Mouse (Mus musculus): Measurements from ENCODE around the gene Bicral. TPM values are rescaled to one million over a fixed set of nuclear protein-coding genes. Genes with fewer than 3 reads are reported as not detected.

Bicral gene
- polyA plus RNA-seq (2012; rRNA removed; ENCODE audit: low replicate concordance): 7.0 and 16.5 TPM in 2 replicates

DNA sequence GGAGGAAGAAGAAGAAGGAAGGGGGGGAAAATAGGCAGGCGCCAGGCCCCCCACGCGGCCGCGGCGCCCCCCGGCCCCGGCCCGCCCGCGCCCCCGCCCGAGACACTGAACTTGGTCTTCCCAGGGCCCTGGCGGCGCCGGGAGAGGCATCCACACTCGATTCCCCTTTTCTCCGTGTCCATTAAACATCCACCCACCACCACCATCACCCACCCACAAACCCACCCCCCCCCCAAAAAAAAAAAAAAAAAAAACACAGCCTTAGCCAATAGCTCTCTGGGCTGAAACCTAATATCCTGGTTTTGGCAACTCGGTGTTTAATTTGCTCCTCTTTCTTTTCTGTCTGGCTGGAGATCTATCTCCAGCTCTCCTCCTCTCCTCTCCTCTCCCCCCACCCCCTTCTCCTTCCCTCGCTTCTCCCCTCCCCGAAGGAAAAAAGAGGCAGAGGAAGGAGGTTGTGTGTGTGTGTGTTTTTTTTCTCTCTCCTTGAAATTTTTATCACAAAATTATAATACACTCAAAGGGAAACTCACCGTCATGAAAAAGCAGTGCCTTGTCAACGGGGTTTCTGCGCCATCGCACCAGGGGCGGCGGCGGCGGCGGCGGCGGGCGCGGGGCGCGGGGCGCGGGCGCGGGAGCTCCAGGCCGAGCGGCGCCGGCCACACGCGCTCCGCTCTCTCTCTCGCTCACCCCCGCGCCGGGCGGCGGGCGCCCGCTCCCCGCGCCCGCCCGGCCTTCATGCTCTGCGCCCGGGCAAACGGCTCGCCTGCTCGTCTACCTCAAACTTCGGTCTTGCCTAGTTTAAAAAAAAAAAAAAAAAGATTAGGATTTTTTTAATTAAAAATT lies at the start of gene Bicral:
Gene Bicral (minus strand): TSS at position 580 of the 846 bp plus-strand sequence.

DNA sequence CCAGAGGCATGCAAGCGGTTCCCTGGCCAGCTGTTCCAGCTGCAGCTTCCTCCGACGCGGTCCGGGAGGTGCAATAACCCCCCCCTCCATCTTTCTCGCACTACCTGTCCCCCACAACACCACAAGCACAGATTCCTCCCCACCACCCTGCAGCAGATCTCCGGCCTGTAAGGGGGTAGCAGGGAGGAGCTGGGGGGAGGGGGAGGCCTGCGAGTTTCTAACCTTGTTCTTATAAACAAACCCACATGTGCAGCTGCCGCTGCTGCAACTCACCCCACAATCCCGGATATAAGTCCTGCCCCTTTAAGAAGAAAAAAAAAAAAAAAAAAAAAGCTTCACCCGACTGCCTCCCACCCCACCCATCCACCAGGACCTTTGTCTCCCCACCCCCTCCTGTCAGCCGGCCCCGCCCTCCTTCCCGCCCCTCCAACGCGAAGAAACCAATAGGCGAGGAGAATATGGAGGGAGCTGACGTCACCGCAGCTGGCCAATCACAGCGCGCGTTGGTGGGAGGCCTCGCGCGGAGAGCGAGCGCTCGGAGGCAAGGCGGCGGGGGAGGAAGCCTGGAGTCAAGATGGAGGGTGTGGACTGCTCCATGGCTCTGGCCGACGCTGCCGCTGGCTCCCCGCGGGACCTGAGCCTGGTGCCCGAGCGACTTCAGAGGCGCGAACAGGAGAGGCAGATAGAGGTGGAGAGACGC lies 32.0 kb upstream of the Bicral start, which contains the start of gene Tbcc:
Gene Tbcc (plus strand): TSS at position 569 of the 700 bp plus-strand sequence.

DNA sequence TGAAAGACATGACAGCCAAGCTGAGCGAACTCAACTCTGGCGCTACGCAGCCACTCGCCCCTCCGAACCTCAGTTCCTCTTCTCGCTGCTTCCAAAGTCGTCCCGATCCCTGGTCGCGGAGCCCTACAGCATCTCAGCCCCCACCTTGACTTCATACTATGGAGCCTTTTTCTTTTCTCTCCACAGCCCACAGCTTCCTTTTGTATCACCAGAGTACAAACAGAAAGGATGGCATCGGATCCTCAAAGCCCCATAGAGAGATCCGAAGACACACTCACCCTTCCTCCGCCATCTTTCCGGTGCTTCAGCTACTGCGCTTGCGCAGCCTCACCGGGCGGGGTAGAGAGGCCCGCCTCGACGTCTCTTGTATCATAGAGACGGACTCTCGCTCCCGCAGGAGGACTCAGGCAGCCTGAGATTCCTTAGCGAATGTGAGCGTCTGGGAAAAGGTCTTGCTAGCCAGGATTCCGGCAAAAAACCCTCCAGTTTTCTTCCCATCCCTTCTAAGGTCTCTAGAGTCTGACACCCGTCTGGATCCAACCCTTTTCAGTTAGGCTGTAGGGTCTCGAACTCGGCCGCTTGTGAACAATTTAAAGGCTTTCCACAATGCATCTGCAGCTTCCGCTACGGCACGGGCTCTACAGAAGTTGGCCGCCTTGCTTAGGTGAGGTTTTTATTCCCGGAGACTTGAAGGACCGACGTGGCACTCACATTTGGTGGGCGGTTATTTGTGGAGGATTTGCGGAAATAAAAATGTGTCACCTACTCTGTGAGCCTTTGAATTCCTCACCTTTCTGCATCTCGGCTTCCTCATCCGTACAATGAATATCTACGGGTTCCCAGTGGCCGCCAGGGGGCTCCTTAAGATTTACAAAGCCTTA lies 75.7 kb downstream of the Bicral start, which contains the start of gene Rpl7l1:
Gene Rpl7l1 (minus strand): TSS at position 332 of the 881 bp plus-strand sequence.

DNA sequence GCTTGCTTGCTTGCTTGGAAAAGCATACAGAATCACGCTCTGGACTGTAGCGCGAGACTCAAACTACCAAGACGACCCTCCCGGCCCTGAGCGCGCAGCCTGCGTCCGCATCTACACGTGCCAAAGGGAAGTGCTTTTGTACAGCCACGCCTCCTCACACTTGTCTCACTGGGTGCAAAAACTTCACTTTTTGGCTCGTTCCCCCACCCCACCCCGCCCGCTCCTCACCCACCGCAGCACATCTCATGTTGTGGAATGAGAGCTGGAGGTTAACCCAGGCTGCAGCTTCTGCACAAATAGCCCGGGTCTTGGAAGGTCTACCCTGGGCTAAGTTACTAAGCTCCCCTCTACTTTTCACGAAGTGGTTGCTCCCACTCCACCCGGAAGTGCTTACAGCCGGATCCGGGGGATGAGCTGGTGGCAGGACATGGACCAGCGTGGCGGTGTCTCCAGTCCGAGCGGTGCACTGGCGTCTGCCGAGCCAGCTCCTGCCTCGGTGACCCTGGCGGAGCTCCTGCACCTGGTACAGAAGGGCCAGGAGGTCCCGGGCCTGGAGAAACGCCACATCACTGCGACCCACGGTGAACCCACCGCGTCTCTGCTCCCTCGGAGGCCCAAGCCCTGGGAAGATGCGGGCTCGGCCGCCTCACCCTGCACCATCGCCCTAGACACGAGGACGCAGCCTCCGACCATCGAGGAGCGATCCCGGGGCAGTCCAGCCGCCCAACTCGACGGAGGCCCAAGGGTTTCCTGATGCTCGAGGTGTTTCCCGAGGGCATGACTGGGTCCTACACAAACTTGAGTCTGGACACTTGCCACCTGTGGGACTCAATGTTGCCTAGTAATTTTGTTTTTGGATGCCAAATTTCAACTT lies 85.6 kb downstream of the Bicral start, which contains the start of gene 2310039H08Rik:
Gene 2310039H08Rik (plus strand): TSS at position 232 of the 874 bp plus-strand sequence.

DNA sequence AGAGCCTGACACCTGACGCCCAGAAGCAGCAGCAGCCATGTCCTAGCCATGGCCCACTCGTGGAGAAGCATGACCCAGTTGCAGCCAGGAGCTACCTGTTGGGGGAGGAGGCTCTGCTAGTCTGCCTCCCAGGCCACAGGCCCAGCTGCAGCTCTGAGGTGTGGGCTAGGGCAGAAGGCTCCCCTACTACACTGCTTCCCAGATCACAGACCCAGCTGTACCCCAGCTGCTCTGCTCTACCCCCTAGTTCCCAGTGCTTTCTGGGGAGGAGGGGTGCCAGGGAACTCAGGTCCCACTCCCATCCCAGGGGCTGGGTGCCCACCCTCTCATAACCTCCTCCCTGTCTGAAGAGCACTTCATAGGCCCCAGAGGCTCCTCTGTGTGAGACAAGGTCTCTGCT lies 94.7 kb downstream of the Bicral start, which contains the start of gene Ptcra:
Gene Ptcra (minus strand): TSS at position 169 of the 400 bp plus-strand sequence.

DNA sequence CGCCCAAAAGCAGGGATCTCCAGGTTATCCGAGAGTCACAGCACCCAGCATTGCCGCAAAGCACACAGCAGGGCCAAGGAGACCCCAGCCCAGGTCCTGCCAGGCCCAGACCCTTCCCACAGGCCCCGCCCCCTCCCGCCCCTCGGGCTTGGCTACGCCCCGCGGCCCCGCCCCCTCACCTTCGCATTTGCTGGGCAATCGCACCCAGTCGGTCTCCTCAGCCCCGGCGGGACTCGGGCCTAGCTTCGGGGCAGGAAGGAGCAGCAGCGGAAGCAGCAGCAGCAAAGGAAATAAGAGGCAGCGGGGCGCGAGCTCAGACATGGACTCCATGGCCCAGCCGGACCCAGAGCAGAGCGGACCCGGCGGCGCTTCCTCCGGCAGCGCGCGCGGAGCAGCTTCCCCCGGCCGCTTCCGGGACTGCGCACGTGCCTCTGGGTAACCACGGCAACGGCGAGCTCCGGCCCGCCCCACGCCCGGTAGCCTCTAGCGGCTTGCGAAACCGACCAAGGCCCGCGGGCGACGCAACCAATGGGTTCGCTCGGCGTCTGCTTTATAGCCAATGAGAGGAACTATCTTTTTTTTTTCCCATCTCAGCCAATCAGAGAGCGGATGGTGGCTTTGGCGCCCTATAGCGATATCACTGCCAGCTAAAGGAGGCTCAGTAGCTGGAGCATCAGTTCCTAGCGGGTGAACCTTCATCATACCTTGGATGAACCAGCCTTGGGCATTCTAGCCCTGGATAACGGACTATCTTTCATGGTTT lies 106.3 kb downstream of the Bicral start, which contains the start of gene Cnpy3:
Gene Cnpy3 (minus strand): TSS at position 421 of the 763 bp plus-strand sequence.

Other genes with a start within 250 kb of the Bicral start
- gene Ptk7, start 229.0 kb downstream of the Bicral start, polyA plus RNA-seq (2012; rRNA removed; ENCODE audit: low replicate concordance): 5.1 and 118 TPM in 2 replicates
- gene Klc4, start 212.5 kb downstream of the Bicral start, polyA plus RNA-seq (2012; rRNA removed; ENCODE audit: low replicate concordance): 14.9 and 19.2 TPM in 2 replicates
- 65.3 and 89.3 TPM in 2 replicates for gene Mrpl2, start 212.3 kb downstream of the Bicral start, polyA plus RNA-seq (2012; rRNA removed; ENCODE audit: low replicate concordance)
- gene Cul7, start 208.1 kb downstream of the Bicral start, polyA plus RNA-seq (2012; rRNA removed; ENCODE audit: low replicate concordance): 39.0 and 83.9 TPM in 2 replicates
- gene Rrp36, start 184.1 kb downstream of the Bicral start, polyA plus RNA-seq (2012; rRNA removed; ENCODE audit: low replicate concordance): 35.9 and 42.6 TPM in 2 replicates
- gene Mea1, start 179.7 kb downstream of the Bicral start, polyA plus RNA-seq (2012; rRNA removed; ENCODE audit: low replicate concordance): 80.7 and 88.9 TPM in 2 replicates
- gene Klhdc3, start 177.6 kb downstream of the Bicral start, polyA plus RNA-seq (2012; rRNA removed; ENCODE audit: low replicate concordance): 82.4 and 90.5 TPM in 2 replicates
- 72.2 and 74.0 TPM in 2 replicates for gene Ppp2r5d, start 153.4 kb downstream of the Bicral start, polyA plus RNA-seq (2012; rRNA removed; ENCODE audit: low replicate concordance)
- gene Pex6, start 147.0 kb downstream of the Bicral start, polyA plus RNA-seq (2012; rRNA removed; ENCODE audit: low replicate concordance): 55.9 and 71.7 TPM in 2 replicates
- gene Gnmt, start 129.3 kb downstream of the Bicral start, polyA plus RNA-seq (2012; rRNA removed; ENCODE audit: low replicate concordance): 1.9 and 2.7 TPM in 2 replicates
- gene Cnpy3, start 106.3 kb downstream of the Bicral start, polyA plus RNA-seq (2012; rRNA removed; ENCODE audit: low replicate concordance): 55.8 and 75.6 TPM in 2 replicates
- not detected in 2 replicates for gene Ptcra, start 94.8 kb downstream of the Bicral start, polyA plus RNA-seq (2012; rRNA removed; ENCODE audit: low replicate concordance)
- 79.9 and 106 TPM in 2 replicates for gene 2310039H08Rik, start 85.8 kb downstream of the Bicral start, polyA plus RNA-seq (2012; rRNA removed; ENCODE audit: low replicate concordance)
- gene Rpl7l1, start 75.8 kb downstream of the Bicral start, polyA plus RNA-seq (2012; rRNA removed; ENCODE audit: low replicate concordance): 29.2 and 40.1 TPM in 2 replicates
- 17.9 and 25.7 TPM in 2 replicates for gene Tbcc, start 32.2 kb upstream of the Bicral start, polyA plus RNA-seq (2012; rRNA removed; ENCODE audit: low replicate concordance)
- not detected in 2 replicates for gene Prph2, start 52.0 kb upstream of the Bicral start, polyA plus RNA-seq (2012; rRNA removed; ENCODE audit: low replicate concordance)
- gene Ubr2, start 152.1 kb upstream of the Bicral start, polyA plus RNA-seq (2012; rRNA removed; ENCODE audit: low replicate concordance): 32.4 and 48.9 TPM in 2 replicates